Mouse (Mus musculus): ENCODE results near the gene Smoc1. TPM values are rescaled to one million over a fixed set of nuclear protein-coding genes. Genes with fewer than 3 reads are reported as not detected.

The Smoc1 gene
- polyA plus RNA-seq, 1 experiment from 2014 or later, result 1.5 TPM

DNA sequence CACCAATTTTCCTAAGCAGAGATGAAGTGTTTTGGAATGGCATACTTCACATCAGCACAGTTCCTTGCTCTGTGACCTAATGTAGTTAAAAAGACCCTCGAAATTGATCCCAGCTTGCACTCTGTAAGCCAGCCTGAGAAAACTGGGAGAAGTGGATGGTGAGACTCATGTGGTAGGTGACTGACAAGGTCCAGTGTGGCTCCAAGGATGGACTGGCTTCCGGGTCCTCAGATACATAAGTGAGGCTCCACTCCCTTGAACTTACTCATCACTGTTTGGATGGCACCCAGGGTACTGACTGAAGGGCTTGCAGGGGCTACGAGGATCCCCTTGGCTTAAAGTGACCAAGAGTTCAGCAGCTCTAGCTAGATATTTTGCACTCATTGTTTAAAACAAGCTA lies 137.0 kb downstream of the Smoc1 start:
- Histone ChIP-seq H3K27me3 (ENCODE audit: control insufficient read depth, insufficient read depth, low read length) (no peaks in the 10 kb centered on the region), H3K36me3 (ENCODE audit: control insufficient read depth, insufficient read depth, low read length) (no peaks in the 10 kb centered on the region), H3K4me3 (ENCODE audit: low read depth, low read length) (no peak overlapping the region), H3K9ac (ENCODE audit: low read depth, low read length) (no peak overlapping the region), H3K4me2 (no peak overlapping the region), H3K9me3 (replicated peaks; ENCODE audit: control insufficient read depth, low read length) (no peaks in the 10 kb centered on the region), H3K27ac (ENCODE audit: low read depth, low read length) (no peak overlapping the region), H3K4me1 (ENCODE audit: control insufficient read depth, insufficient read depth, low read length) (no peaks in the 10 kb centered on the region)
- WGBS (ENCODE audit: insufficient replicate concordance), result 76% methylated on average over 3 of the region's 3 CpGs
- ATAC-seq (replicated peaks; ENCODE audit: insufficient number of reproducible peaks, low FRiP score, low TSS enrichment), result no peak

DNA sequence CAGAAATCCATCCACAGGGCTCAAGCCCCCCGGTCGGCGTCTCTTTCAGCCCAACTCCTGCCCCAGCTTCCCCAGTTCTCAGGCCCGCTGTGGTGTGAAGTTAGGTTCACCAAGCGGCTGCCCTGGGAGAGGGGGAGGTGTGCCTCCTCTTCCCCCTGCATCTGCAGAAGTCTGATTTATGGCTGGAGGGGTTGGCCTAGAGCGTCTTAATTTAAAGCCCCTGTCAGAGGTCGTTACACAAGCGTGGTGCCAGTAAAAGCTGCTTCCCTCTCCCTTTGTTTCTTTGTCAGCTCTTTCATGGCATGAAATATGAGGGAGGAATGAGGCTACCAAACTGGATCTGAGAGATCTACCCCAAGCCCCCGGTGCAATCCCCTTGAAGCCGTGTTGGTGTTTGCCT lies 139.5 kb downstream of the Smoc1 start:
- WGBS (ENCODE audit: insufficient replicate concordance), result 57% methylated on average over 10 of the region's 10 CpGs
- H3K9me3 ChIP-seq (replicated peaks; ENCODE audit: control insufficient read depth, low read length), result no peaks in the 10 kb centered on the region
- ATAC-seq (replicated peaks; ENCODE audit: insufficient number of reproducible peaks, low FRiP score, low TSS enrichment), result no peak
- H3K4me3 ChIP-seq (ENCODE audit: low read depth, low read length), result no peak overlapping the region
- H3K36me3 ChIP-seq (ENCODE audit: control insufficient read depth, insufficient read depth, low read length), result no peaks in the 10 kb centered on the region
- H3K4me2 ChIP-seq, result no peak overlapping the region
- no peak overlapping the region for H3K9ac ChIP-seq (ENCODE audit: low read depth, low read length)
- H3K27ac ChIP-seq (ENCODE audit: low read depth, low read length), result no peak overlapping the region
- no peaks in the 10 kb centered on the region for H3K4me1 ChIP-seq (ENCODE audit: control insufficient read depth, insufficient read depth, low read length)
- no peaks in the 10 kb centered on the region for H3K27me3 ChIP-seq (ENCODE audit: control insufficient read depth, insufficient read depth, low read length)

- H3K36me3 ChIP-seq (ENCODE audit: control insufficient read depth, insufficient read depth, low read length), result no peaks in the 10 kb centered on the region
- ATAC-seq (replicated peaks; ENCODE audit: insufficient number of reproducible peaks, low FRiP score, low TSS enrichment), result no peak
- no peaks in the 10 kb centered on the region for H3K27me3 ChIP-seq (ENCODE audit: control insufficient read depth, insufficient read depth, low read length)
- no peak overlapping the region for H3K4me3 ChIP-seq (ENCODE audit: low read depth, low read length)
- H3K9ac ChIP-seq (ENCODE audit: low read depth, low read length), result no peak overlapping the region
- no peaks in the 10 kb centered on the region for H3K9me3 ChIP-seq (replicated peaks; ENCODE audit: control insufficient read depth, low read length)
- H3K4me1 ChIP-seq (ENCODE audit: control insufficient read depth, insufficient read depth, low read length), result no peaks in the 10 kb centered on the region
- no peak overlapping the region for H3K27ac ChIP-seq (ENCODE audit: low read depth, low read length)
- WGBS (ENCODE audit: insufficient replicate concordance), result 74% methylated on average over 8 of the region's 8 CpGs
- no peak overlapping the region for H3K4me2 ChIP-seq
These were observed 140.0 kb downstream of the Smoc1 start for GRCm38 (mm10) chr12:81166615-81167014.

GRCm38 (mm10) chr12:81167142-81167541 lies 140.5 kb downstream of the Smoc1 start:
- Histone ChIP-seq H3K4me3 (ENCODE audit: low read depth, low read length) (no peak overlapping the region), H3K27me3 (ENCODE audit: control insufficient read depth, insufficient read depth, low read length) (no peaks in the 10 kb centered on the region), H3K4me2 (no peak overlapping the region), H3K9ac (ENCODE audit: low read depth, low read length) (no peak overlapping the region), H3K9me3 (replicated peaks; ENCODE audit: control insufficient read depth, low read length) (no peaks in the 10 kb centered on the region), H3K27ac (ENCODE audit: low read depth, low read length) (no peak overlapping the region), H3K36me3 (ENCODE audit: control insufficient read depth, insufficient read depth, low read length) (no peaks in the 10 kb centered on the region), H3K4me1 (ENCODE audit: control insufficient read depth, insufficient read depth, low read length) (no peaks in the 10 kb centered on the region)
- no peak for ATAC-seq (replicated peaks; ENCODE audit: insufficient number of reproducible peaks, low FRiP score, low TSS enrichment)
- 79% methylated on average over 9 of the region's 9 CpGs for WGBS (ENCODE audit: insufficient replicate concordance)

GRCm38 (mm10) chr12:81168031-81168430 lies 141.4 kb downstream of the Smoc1 start:
- H3K4me3 ChIP-seq (ENCODE audit: low read depth, low read length), result no peak overlapping the region
- no peaks in the 10 kb centered on the region for H3K9me3 ChIP-seq (replicated peaks; ENCODE audit: control insufficient read depth, low read length)
- H3K9ac ChIP-seq (ENCODE audit: low read depth, low read length), result no peak overlapping the region
- H3K36me3 ChIP-seq (ENCODE audit: control insufficient read depth, insufficient read depth, low read length), result no peaks in the 10 kb centered on the region
- ATAC-seq (replicated peaks; ENCODE audit: insufficient number of reproducible peaks, low FRiP score, low TSS enrichment), result no peak
- no peaks in the 10 kb centered on the region for H3K27me3 ChIP-seq (ENCODE audit: control insufficient read depth, insufficient read depth, low read length)
- 89% methylated on average over 7 of the region's 7 CpGs for WGBS (ENCODE audit: insufficient replicate concordance)
- H3K27ac ChIP-seq (ENCODE audit: low read depth, low read length), result no peak overlapping the region
- H3K4me1 ChIP-seq (ENCODE audit: control insufficient read depth, insufficient read depth, low read length), result no peaks in the 10 kb centered on the region
- no peak overlapping the region for H3K4me2 ChIP-seq

- H3K4me2 ChIP-seq, result no peak overlapping the region
- H3K9me3 ChIP-seq (replicated peaks; ENCODE audit: control insufficient read depth, low read length), result no peaks in the 10 kb centered on the region
- no peak overlapping the region for H3K27ac ChIP-seq (ENCODE audit: low read depth, low read length)
- no peak overlapping the region for H3K9ac ChIP-seq (ENCODE audit: low read depth, low read length)
- no peaks in the 10 kb centered on the region for H3K27me3 ChIP-seq (ENCODE audit: control insufficient read depth, insufficient read depth, low read length)
- H3K4me3 ChIP-seq (ENCODE audit: low read depth, low read length), result no peak overlapping the region
- H3K36me3 ChIP-seq (ENCODE audit: control insufficient read depth, insufficient read depth, low read length), result no peaks in the 10 kb centered on the region
- no peaks in the 10 kb centered on the region for H3K4me1 ChIP-seq (ENCODE audit: control insufficient read depth, insufficient read depth, low read length)
- 54% methylated on average over 2 of the region's 2 CpGs for WGBS (ENCODE audit: insufficient replicate concordance)
- ATAC-seq (replicated peaks; ENCODE audit: insufficient number of reproducible peaks, low FRiP score, low TSS enrichment), result no peak
These were observed 141.9 kb downstream of the Smoc1 start for GRCm38 (mm10) chr12:81168494-81168893.

GRCm38 (mm10) chr12:81170076-81170475 lies 143.5 kb downstream of the Smoc1 start:
- Histone ChIP-seq H3K4me2 (no peak overlapping the region), H3K36me3 (ENCODE audit: control insufficient read depth, insufficient read depth, low read length) (no peaks in the 10 kb centered on the region), H3K27ac (ENCODE audit: low read depth, low read length) (no peak overlapping the region), H3K9ac (ENCODE audit: low read depth, low read length) (no peak overlapping the region), H3K27me3 (ENCODE audit: control insufficient read depth, insufficient read depth, low read length) (no peaks in the 10 kb centered on the region), H3K9me3 (replicated peaks; ENCODE audit: control insufficient read depth, low read length) (no peaks in the 10 kb centered on the region), H3K4me1 (ENCODE audit: control insufficient read depth, insufficient read depth, low read length) (no peaks in the 10 kb centered on the region), H3K4me3 (ENCODE audit: low read depth, low read length) (no peak overlapping the region)
- no peak for ATAC-seq (replicated peaks; ENCODE audit: insufficient number of reproducible peaks, low FRiP score, low TSS enrichment)
- 82% methylated on average over 2 of the region's 2 CpGs for WGBS (ENCODE audit: insufficient replicate concordance)

DNA sequence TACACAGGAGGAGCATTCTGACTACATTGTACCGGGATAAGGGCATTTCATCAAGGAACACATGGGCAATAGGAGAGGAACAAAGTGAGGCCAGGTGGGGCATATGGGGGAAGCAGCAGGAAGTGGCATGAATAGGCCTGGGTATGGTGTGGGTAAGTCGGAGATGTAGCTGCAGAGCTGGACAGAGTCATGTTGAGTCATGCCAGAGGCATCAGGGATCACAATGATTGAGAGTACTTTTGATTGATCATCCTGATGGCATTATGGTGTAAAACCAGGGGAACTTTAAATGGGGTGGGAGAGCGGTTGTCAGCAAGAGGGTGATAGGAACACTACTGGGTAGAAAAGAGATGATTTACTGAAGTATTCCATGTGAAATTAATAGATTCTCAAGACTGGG lies 146.4 kb downstream of the Smoc1 start:
- Histone ChIP-seq H3K9me3 (replicated peaks; ENCODE audit: control insufficient read depth, low read length) (no peaks in the 10 kb centered on the region), H3K4me1 (ENCODE audit: control insufficient read depth, insufficient read depth, low read length) (no peaks in the 10 kb centered on the region), H3K27me3 (ENCODE audit: control insufficient read depth, insufficient read depth, low read length) (no peaks in the 10 kb centered on the region), H3K9ac (ENCODE audit: low read depth, low read length) (no peak overlapping the region), H3K27ac (ENCODE audit: low read depth, low read length) (no peak overlapping the region), H3K4me3 (ENCODE audit: low read depth, low read length) (no peak overlapping the region), H3K36me3 (ENCODE audit: control insufficient read depth, insufficient read depth, low read length) (no peaks in the 10 kb centered on the region), H3K4me2 (no peak overlapping the region)
- no peak for ATAC-seq (replicated peaks; ENCODE audit: insufficient number of reproducible peaks, low FRiP score, low TSS enrichment)
- WGBS (ENCODE audit: insufficient replicate concordance), result 79% methylated on average over 3 of the region's 3 CpGs

DNA sequence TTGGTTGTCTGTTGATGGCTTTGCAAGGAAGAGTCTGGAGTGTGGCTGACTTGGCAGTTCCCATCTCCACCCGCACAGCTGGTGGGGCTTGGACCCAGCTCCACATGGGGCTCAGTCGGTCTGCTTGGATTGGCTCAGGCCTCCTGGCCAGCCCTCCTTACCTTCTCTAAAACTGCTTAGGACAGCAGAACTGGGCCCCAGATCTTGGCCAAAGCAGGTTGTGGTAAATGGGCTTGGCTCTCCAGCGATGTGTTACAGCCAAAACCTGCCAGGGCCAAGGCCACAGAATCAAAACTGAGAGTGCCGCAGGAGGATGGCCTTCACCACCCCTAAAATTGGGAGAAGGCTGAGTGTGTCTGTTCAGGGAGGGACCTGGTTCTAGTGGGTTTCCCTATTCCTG lies 147.3 kb downstream of the Smoc1 start:
- Histone ChIP-seq H3K4me3 (ENCODE audit: low read depth, low read length) (no peak overlapping the region), H3K4me2 (no peak overlapping the region), H3K4me1 (ENCODE audit: control insufficient read depth, insufficient read depth, low read length) (no peaks in the 10 kb centered on the region), H3K27me3 (ENCODE audit: control insufficient read depth, insufficient read depth, low read length) (no peaks in the 10 kb centered on the region), H3K9me3 (replicated peaks; ENCODE audit: control insufficient read depth, low read length) (no peaks in the 10 kb centered on the region), H3K36me3 (ENCODE audit: control insufficient read depth, insufficient read depth, low read length) (no peaks in the 10 kb centered on the region), H3K9ac (ENCODE audit: low read depth, low read length) (no peak overlapping the region), H3K27ac (ENCODE audit: low read depth, low read length) (no peak overlapping the region)
- WGBS (ENCODE audit: insufficient replicate concordance), result 88% methylated on average over 4 of the region's 4 CpGs
- ATAC-seq (replicated peaks; ENCODE audit: insufficient number of reproducible peaks, low FRiP score, low TSS enrichment), result no peak
